Mouse (Mus musculus) T-cell, adult 2 months (primary cell): ENCODE data around the gene Pls3.
"Not testable (repeated sequence)": the region's sequence is repeated elsewhere in the genome, so short reads cannot be mapped to it uniquely, and the experiment has no call there.

Experiments used
- DNase-seq: peaks from one replicate; pipeline ENCODE4 v3.0.0; 2022; ENCODE audit warnings: low spot score

Gene Pls3

DNA sequence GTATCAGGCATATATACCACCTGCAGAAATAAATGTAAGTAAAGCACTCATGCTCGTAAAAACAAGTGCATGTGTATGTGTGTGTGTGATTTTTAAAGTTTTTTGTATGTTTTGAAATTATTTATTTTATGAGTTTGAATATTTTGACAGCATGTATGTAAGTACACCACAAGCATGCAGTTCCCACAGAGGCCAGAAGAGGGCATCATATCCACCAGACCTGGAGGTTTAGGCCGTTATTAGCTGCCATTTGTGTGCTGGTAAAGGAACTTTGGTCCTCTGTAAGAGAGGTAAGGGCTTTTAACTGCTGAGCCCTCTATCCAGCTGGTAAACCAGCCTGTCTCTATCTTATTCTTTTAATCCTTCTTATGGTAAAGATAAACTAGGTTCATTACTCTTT, 97.5 kb downstream of the Pls3 start:
- no peak for DNase-seq

DNA sequence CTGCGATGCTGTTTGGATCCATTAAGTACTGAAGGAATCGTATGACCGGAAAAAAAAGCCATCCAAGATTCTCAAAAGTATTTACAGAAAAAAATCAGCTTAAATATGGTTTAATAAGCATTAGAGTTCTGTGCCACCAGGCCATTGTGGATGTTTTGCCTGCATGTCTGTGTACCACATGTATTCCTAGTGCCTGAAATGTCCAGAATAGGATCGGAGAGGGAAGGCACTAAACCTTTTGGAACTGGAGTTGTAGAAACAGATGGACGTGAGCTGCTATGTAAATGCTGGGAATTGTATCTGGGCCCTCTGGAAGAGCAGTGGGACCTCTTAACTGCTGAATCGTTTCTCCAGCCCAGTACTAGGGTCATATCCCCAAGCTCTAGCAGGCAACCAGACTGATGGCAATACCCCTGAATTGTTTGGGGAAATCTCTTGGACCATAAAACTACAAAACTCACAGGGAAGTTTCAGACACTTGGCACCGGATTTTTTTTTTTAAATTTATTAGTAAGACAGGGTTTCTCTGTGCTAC, 110.1 kb downstream of the Pls3 start:
- no peak for DNase-seq

DNA sequence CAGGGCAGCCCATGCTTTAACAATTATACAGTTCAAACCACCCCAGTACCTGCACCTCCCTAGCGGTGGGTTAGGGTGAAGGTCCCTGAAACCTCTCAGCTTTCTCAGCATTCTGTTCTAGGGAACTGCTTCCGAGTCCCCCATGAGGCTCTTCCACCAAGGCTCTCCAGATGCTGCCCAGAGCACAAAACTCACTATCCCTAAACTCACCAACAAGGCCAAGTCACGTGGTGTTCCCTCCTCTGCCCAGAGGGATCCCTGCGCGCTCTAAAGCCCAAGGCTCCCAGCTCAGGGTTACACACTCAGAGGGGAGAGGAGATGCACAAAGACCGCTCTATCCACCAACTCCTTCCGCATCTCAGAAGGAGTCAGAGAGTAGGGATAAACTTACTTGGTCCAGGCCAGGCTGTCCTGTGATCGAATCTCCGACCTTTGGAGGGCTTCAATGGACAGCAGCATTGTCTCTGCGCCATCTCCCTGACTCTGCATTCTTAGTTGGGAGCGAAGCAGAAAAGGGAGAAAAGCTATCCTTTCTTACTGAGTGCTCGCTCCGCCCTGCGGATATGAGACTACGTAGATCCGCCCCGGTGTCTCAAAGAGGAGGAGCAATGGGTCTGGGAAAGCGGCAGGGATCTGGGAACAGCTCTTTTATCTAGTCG, 110.7 kb downstream of the Pls3 start:
- peak; percentile 8 for DNase-seq

DNA sequence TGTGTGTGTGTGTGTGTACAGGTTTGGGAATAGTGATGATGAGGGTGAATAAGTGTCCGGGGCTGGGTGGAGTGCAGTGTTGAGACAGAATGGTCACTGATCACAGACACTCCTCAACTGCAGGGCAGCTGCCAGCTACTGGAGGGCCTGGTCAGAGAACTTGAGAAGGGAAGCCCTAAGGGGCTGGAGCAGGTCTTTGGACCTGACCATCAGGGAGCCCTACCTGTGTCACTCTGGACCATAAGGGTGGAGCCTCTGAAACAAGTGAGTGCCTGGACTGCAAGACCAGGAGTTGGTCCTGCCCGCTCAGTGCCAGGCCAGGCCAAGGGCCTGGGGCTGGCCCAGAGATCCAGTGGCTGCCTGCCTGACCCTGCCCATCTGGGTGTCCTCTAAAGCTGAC, 115.5 kb downstream of the Pls3 start:
- not testable (repeated sequence) for DNase-seq

DNA sequence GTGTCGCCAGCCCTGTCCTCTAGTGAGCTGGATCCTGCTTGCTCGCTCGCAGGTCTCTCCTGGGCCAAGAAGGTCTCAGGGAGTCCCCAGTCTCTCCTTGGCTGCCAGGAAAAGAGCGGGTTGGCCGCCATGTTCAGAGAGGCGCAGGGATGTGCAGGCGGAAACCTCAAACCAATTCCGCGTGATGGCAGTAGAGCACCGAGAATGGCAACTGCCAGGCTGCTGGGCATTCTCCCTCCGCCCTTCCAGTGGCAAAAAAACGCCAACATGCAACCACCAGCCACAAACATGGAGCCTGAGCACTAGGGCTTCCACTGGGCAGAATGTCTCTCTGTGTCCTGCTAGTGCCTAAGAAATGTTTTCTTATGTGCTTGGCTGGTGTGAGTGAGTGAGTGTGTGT, 115.9 kb downstream of the Pls3 start:
- DNase-seq: not testable (repeated sequence)

DNA sequence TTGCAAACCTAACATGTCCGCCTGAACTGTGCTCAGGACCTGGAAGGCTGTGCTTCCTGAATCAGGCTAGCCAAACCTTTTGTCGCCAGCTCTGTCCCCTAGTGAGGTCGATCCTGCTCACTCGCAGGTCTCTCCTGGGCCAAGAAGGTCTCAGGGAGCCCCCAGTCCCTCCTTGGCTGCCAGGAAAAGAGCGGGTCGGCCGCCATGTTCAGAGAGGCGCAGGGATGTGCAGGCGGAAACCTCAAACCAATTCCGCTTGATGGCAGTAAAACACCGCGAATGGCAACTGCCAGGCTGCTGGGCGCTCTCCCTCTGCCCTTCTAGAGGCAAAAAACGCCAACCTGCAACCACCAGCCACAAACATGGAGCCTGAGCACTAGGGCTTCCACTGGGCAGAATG, 117.0 kb downstream of the Pls3 start:
- DNase-seq: not testable (repeated sequence)

DNA sequence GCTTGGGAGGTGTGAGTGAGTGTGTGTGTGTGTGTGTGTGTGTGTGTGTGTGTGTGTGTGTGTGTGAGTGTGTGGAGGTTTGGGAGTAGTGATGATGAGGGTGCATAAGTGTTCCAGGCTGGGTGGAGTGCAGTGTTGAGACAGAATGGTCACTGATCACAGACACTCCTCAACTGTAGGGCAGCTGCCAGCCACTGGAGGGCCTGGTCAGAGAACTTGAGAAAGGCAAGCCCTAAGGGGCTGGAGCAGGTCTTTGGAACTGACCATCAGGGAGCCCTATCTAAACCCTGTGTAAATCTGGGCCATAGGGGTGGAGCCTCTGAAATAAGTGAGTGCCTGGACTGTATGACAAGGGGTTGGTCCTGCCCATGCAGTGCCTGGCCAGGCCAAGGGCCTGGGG, 120.5 kb downstream of the Pls3 start:
- not testable (repeated sequence) for DNase-seq

DNA sequence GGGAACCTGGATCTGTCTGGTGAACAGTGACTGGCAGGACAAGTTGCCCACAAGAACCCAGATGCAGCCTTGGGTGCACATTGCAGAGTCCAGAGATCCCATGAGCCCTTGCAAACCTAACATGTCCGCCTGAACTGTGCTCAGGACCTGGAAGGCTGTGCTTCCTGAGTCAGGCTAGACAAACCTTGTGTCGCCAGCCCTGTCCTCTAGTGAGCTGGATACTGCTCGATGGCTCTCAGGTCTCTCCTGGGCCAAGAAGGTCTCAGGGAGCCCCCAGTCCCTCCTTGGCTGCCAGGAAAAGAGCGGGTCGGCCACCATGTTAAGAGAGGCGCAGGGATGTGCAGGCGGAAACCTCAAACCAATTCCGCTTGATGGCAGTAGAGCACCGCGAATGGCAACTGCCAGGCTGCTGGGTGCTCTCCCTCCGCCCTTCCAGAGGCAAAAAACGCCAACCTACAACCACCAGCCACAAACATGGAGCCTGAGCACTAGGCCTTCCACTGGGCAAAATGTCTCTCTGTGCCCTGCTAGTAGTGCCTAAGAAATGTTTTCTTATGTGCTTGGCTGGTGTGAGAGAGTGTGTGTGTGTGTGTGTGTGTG, 124.8 kb downstream of the Pls3 start:
- not testable (repeated sequence) for DNase-seq

DNA sequence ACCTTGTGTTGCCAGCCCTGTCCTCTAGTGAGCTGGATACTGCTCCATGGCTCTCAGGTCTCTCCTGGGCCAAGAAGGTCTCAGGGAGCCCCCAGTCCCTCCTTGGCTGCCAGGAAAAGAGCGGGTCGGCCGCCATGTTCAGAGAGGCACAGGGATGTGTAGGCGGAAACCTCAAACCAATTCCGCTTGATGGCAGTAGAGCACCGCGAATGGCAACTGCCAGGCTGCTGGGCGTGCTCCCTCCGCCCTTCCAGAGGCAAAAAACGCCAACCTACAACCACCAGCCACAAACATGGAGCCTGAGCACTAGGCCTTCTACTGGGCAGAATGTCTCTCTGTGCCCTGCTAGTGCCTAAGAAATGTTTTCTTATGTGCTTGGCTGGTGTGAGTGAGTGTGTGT, 125.7 kb downstream of the Pls3 start:
- DNase-seq: not testable (repeated sequence)

DNA sequence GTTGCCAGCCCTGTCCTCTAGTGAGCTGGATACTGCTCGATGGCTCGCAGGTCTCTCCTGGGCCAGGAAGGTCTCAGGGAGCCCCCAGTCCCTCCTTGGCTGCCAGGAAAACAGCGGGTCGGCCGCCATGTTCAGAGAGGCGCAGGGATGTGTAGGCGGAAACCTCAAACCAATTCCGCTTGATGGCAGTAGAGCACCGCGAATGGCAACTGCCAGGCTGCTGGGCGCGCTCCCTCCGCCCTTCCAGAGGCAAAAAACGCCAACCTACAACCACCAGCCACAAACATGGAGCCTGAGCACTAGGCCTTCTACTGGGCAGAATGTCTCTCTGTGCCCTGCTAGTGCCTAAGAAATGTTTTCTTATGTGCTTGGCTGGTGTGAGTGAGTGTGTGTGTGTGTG, 130.5 kb downstream of the Pls3 start:
- not testable (repeated sequence) for DNase-seq

DNA sequence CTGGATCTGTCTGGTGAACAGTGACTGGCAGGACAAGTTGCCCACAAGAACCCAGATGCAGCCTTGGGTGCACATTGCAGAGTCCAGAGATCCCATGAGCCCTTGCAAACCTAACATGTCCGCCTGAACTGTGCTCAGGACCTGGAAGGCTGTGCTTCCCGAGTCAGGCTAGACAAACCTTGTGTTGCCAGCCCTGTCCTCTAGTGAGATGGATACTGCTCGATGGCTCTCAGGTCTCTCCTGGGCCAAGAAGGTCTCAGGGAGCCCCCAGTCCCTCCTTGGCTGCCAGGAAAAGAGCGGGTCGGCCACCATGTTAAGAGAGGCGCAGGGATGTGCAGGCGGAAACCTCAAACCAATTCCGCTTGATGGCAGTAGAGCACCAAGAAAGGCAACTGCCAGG, 135.5 kb downstream of the Pls3 start:
- not testable (repeated sequence) for DNase-seq
